Mouse (Mus musculus) small intestine, adult 2 months (tissue): ENCODE data around the gene Ralgps2. TPM values are rescaled to one million over a fixed set of nuclear protein-coding genes. Genes with fewer than 3 reads are reported as not detected.
A peak's percentile ranks its signal among the peaks of the same experiment; 100 is the strongest.

Experiments used
- H3K27ac ChIP-seq: fragments of 200-500 bp; 2 replicates; pipeline ENCODE4 v1.5.1; 2012; ENCODE audit warnings: low read depth, low read length, control low read depth, inconsistent platforms; ENCODE audit not compliant: insufficient read depth
- H3K27me3 ChIP-seq: fragments of 200-500 bp; 2 replicates; pipeline ENCODE4 v1.6.1; 2012; ENCODE audit warnings: mild to moderate bottlenecking, moderate library complexity, low read length, inconsistent platforms; ENCODE audit not compliant: control insufficient read depth, insufficient read depth
- H3K36me3 ChIP-seq: fragments of 200-500 bp; 2 replicates; pipeline ENCODE4 v1.6.1; 2012; ENCODE audit warnings: mild to moderate bottlenecking, low read length, control low read depth, inconsistent platforms; ENCODE audit not compliant: control insufficient read depth, insufficient read depth
- H3K4me1 ChIP-seq: fragments of 200-500 bp; 2 replicates; pipeline ENCODE4 v1.6.1; 2012; ENCODE audit warnings: low read length, inconsistent platforms, mixed read lengths; ENCODE audit not compliant: control insufficient read depth, insufficient read depth, insufficient read length
- H3K4me3 ChIP-seq: fragments of 200-500 bp; 2 replicates; pipeline ENCODE4 v1.5.1; 2012; ENCODE audit warnings: low read depth, mild to moderate bottlenecking, control low read depth, inconsistent platforms, low read length, moderate library complexity
- CTCF ChIP-seq: fragments of 200-500 bp; IDR thresholded peaks from 2 replicates; pipeline ENCODE4 v1.5.1; 2012; ENCODE audit warnings: low read depth, mild to moderate bottlenecking, control low read depth, inconsistent platforms, low read length, moderate library complexity, mixed read lengths; ENCODE audit not compliant: insufficient replicate concordance, insufficient read length; ENCODE audit errors: extremely low read depth
- POLR2A ChIP-seq: fragments of 200-500 bp; IDR thresholded peaks from 2 replicates; pipeline ENCODE4 v1.6.1; 2012; ENCODE audit warnings: low read depth, mild to moderate bottlenecking, control low read depth, inconsistent platforms, low read length, moderate library complexity
- WGBS: fragments of 180-500 bp; shearing (Covaris S2); methylation state at CpG from one replicate; pipeline ENCODE4 v1.1.7; 2018; 5-methylcytosine and 5-hydroxymethylcytosine counted together
- polyA plus RNA-seq: library from polyadenylated mRNA; depleted of rRNA; stranded (reverse); fragments of >200 nt; gene quantifications from 2 replicates; pipeline ENCODE4 v1.2.3, GENCODE M21; 2012

Ralgps2 gene
- polyA plus RNA-seq, 1 experiment = 21.6 TPM

DNA sequence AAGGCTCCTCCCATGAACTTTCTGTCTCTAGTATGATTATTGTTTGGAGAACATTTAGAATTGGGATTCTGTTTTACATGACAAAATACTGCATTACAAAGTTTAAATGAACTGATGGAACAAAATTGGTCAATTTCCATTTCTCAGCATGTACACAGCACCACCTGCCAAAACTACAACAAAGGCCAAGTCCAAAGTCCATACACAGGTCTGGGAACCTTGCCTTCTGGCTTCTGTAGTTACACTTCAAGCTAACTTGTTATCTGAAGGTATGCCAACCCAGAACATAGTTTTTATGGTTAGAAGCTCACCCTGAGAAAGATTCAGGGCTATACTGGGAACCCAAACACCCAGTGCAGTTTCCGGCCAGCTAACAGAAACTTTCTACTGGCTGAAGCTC, 120.2 kb downstream of the Ralgps2 start:
- H3K36me3 ChIP-seq = peaks cover 24% of the 10 kb centered on the region
- no peak overlapping the region for H3K4me3 ChIP-seq
- H3K27ac ChIP-seq = peak overlapping the region; percentile 26; the same call in 1 of the 2 replicates
- H3K4me1 ChIP-seq = peaks cover 2% of the 10 kb centered on the region; the same call in 1 of the 2 replicates
- TF ChIP-seq CTCF = no peak
- TF ChIP-seq POLR2A = no peak
- H3K27me3 ChIP-seq = no peaks in the 10 kb centered on the region
- 33% methylated on average over 1 of the region's 1 CpGs for WGBS

DNA sequence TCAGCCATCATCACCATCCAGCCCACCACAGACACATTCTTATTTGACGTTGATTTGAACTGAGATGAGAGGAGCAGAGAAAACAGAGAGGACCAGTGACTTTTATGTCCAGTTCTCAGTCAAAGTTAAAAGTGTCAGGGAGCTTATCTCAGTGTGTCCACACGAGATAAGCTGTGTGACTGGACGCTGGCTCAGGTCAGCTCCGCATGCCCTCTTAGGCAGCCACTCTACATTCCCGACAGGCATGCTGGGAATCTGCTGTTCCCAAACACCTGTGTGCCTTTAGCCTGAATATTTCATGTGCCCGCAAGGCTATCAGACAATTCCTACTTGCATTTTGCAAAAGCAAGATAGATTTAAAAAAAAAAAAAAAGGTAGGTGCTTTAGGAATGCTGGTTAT, 125.9 kb downstream of the Ralgps2 start:
- 82% methylated on average over 6 of the region's 6 CpGs for WGBS
- no peak for TF ChIP-seq CTCF
- no peak for TF ChIP-seq POLR2A
- H3K4me1 ChIP-seq = peaks cover under 1% of the 10 kb centered on the region; the same call in 1 of the 2 replicates
- no peak overlapping the region for H3K4me3 ChIP-seq
- peaks cover 20% of the 10 kb centered on the region for H3K36me3 ChIP-seq
- H3K27me3 ChIP-seq = no peaks in the 10 kb centered on the region
- H3K27ac ChIP-seq = no peak overlapping the region

GRCm38 (mm10) chr1:156812716-156813115, 126.7 kb downstream of the Ralgps2 start:
- Histone ChIP-seq H3K4me3 (no peak overlapping the region), H3K27me3 (no peaks in the 10 kb centered on the region), H3K27ac (no peak overlapping the region), H3K36me3 (peaks cover 16% of the 10 kb centered on the region), H3K4me1 (peaks cover 2% of the 10 kb centered on the region; the same call in 1 of the 2 replicates)
- no peak for TF ChIP-seq POLR2A
- WGBS = 66% methylated on average over 8 of the region's 8 CpGs

DNA sequence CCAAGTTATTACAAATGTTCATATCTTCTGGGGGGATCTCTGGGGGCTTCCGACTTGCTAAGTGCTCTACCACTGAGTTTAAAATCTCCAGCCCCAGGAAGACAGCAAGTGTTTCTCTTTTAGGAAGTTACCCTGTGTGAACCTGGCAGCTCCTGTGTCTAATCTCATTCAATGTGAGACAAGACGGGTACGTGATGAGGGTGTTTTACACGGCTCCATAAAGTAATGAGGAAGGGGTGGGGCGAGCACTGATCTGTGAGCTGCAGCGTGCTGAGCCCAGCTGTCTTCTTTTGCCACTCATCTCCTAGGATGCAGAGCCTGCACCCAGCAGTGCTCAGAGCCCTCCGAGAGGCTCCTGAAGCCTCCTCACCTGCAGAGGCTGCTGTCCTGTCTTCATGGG, 127.5 kb downstream of the Ralgps2 start:
- H3K4me1 ChIP-seq = peaks cover 2% of the 10 kb centered on the region; the same call in 1 of the 2 replicates
- no peak overlapping the region for H3K27ac ChIP-seq
- WGBS = 29% methylated on average over 7 of the region's 7 CpGs
- H3K27me3 ChIP-seq = no peaks in the 10 kb centered on the region
- H3K4me3 ChIP-seq = no peak overlapping the region
- H3K36me3 ChIP-seq = peaks cover 10% of the 10 kb centered on the region
- TF ChIP-seq CTCF = no peak
- no peak for TF ChIP-seq POLR2A

DNA sequence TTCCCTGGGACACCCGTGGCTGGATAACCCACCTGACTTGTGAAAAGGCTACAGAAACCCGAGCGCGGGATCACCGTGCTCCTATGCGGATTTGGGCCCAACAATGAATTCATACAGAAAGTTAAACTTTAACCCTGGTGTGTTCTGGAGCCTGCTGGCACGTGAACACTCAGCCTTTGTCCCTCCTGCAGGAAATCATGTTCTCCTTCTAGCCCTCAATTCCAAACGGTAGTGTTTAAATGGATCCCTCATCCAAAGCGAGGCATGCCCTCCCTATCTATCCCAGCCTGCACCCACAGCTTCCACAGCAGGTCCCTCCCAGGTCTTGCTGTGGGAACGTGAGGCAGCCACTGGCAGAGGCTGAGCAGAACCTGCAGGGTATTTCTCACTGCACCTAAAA, 131.1 kb downstream of the Ralgps2 start:
- WGBS = 31% methylated on average over 10 of the region's 10 CpGs
- Histone ChIP-seq H3K27ac (no peak overlapping the region), H3K4me1 (peaks cover 2% of the 10 kb centered on the region; the same call in 1 of the 2 replicates), H3K4me3 (no peak overlapping the region), H3K27me3 (no peaks in the 10 kb centered on the region), H3K36me3 (peaks cover 7% of the 10 kb centered on the region)
- TF ChIP-seq POLR2A (no peak), CTCF (no peak)

DNA sequence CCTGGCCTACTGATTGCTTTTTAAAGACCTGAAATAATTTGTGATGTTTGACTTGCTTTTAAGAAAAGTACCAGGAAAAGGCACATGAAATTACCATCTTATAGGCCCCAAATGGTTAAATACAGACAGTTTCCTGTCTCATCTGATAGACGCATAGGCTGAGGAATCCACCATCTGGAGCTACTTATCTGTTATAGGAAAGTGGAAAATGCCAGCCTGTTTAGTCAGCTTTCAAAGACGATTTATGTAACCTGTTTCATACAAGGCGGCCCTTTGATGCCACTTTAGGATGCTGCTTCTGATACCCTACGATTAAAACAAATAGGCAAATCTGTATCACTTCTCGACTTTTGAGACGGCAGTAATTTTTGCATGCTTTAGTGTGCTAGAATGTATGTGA, 138.2 kb downstream of the Ralgps2 start:
- H3K4me3 ChIP-seq = no peak overlapping the region
- WGBS = 87% methylated on average over 6 of the region's 6 CpGs
- H3K36me3 ChIP-seq = peaks cover 1% of the 10 kb centered on the region; the same call in 1 of the 2 replicates
- no peaks in the 10 kb centered on the region for H3K27me3 ChIP-seq
- TF ChIP-seq CTCF (no peak), POLR2A (no peak)
- H3K27ac ChIP-seq = no peak overlapping the region
- H3K4me1 ChIP-seq = peaks cover 5% of the 10 kb centered on the region; the same call in 1 of the 2 replicates

DNA sequence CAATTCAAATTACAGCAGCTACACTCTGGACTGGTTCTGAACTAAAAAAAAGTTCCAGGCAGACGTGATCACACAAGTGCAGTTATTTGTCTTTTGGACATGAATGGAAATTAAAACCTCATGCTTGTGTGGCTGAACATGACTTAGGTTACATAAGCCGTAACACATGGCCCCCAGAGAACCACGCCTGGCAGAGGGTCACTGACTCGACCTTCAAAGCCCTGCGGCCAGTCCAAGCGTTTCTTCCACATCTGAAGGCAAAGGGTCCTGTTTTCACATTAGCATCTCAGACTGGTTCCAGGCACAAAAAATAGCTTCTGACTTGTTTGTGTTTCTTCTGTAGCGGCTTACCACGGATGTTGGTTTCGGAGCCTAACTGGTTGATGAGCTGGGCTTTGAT, 143.2 kb downstream of the Ralgps2 start:
- Histone ChIP-seq H3K4me3 (no peak overlapping the region), H3K27me3 (no peaks in the 10 kb centered on the region), H3K27ac (no peak overlapping the region), H3K36me3 (no peaks in the 10 kb centered on the region), H3K4me1 (no peaks in the 10 kb centered on the region)
- no peak for TF ChIP-seq CTCF
- WGBS = 88% methylated on average over 9 of the region's 9 CpGs

- Histone ChIP-seq H3K27me3 (no peaks in the 10 kb centered on the region), H3K4me3 (no peak overlapping the region), H3K27ac (no peak overlapping the region), H3K36me3 (no peaks in the 10 kb centered on the region), H3K4me1 (no peaks in the 10 kb centered on the region)
- WGBS = 62% methylated on average over 5 of the region's 5 CpGs
- TF ChIP-seq POLR2A (no peak), CTCF (no peak)
These were observed 149.5 kb downstream of the Ralgps2 start for GRCm38 (mm10) chr1:156789844-156790490.
